Mouse (Mus musculus) erythroblast, embryonic 14.5 days (primary cell): Measurements from ENCODE around the gene Tmbim1.

ENCODE experiments used
- GATA1 ChIP-seq: IDR thresholded peaks from 2 replicates; pipeline ENCODE4 v1.6.1; 2012; ENCODE audit warnings: low read length, inconsistent platforms, mixed read lengths
- TAL1 ChIP-seq: IDR thresholded peaks from 3 replicates; pipeline ENCODE4 v1.6.1; 2012; ENCODE audit warnings: low read length, inconsistent platforms, mixed read lengths

DNA sequence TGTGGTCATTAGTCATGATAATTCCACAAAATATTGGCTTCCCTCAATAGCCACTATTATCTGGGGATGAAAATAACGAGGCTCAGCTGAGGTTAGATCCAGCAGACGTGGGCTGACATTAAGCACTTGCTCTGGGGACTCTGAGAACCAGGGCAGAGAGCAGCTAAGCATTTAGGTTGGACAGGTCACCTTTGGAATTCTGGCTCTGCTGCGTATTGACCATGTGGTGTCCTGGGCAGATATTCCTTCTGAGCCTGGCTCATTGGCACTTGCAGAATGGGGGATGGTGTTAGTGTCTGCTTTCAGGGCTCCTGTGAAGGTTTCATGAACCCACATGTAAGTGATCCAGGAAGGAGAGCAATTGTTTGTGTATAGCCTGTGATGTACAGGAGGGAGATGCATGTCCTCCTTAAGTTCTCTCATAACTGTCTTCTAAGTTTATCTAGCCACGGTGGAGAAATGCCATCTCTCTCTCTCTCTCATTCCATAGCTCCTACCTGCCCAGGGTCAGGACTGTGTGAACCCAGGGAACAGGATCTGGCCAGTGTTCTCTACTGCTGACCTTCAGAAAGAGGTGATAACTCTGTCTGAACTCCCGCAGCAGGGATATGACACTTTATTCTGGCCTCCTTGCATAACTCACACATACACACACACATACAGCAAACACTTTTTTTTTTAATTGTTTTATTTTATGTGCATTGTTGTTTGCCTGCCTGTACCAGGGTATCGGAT lies 30.2 kb upstream of the Tmbim1 start:
- TF ChIP-seq GATA1: no peak
- no peak for TF ChIP-seq TAL1
